Mouse (Mus musculus): ENCODE measurements around the gene Mob2.
A peak's percentile ranks its signal among the peaks of the same experiment; 100 is the strongest.

Mob2 gene

GRCm38 (mm10) chr7:142080876-142081275 is 20.0 kb upstream of the Mob2 start:
- no peak for DNase-seq (ENCODE audit: low read depth, low spot score)

GRCm38 (mm10) chr7:142079365-142079764 is 18.5 kb upstream of the Mob2 start:
- no peak for DNase-seq (ENCODE audit: low read depth, low spot score)

GRCm38 (mm10) chr7:142077138-142077537 is 16.3 kb upstream of the Mob2 start:
- DNase-seq (ENCODE audit: low read depth, low spot score) = no peak

- no peak for DNase-seq (ENCODE audit: low read depth, low spot score)
Observed at GRCm38 (mm10) chr7:142074146-142074886, 13.5 kb upstream of the Mob2 start.

GRCm38 (mm10) chr7:142071717-142072116 is 10.9 kb upstream of the Mob2 start:
- DNase-seq (ENCODE audit: low read depth, low spot score) = no peak

- no peak for DNase-seq (ENCODE audit: low read depth, low spot score)
Observed at GRCm38 (mm10) chr7:142071212-142071578, 10.3 kb upstream of the Mob2 start.

GRCm38 (mm10) chr7:142070458-142071211 is 9.8 kb upstream of the Mob2 start:
- DNase-seq (ENCODE audit: low read depth, low spot score) = no peak

GRCm38 (mm10) chr7:142068429-142068828 is 7.6 kb upstream of the Mob2 start:
- no peak for DNase-seq (ENCODE audit: low read depth, low spot score)

GRCm38 (mm10) chr7:142060185-142060930 is 507 bp downstream of the Mob2 start:
- peak; percentile 44 for DNase-seq (ENCODE audit: low read depth, low spot score)

- peak; percentile 60 for DNase-seq (ENCODE audit: low read depth, low spot score)
Observed at GRCm38 (mm10) chr7:142059024-142059423, 1.8 kb downstream of the Mob2 start.

- no peak for DNase-seq (ENCODE audit: low read depth, low spot score)
Observed at GRCm38 (mm10) chr7:142057121-142057520, 3.7 kb downstream of the Mob2 start.

- no peak for DNase-seq (ENCODE audit: low read depth, low spot score)
Observed at GRCm38 (mm10) chr7:142056601-142057061, 4.2 kb downstream of the Mob2 start.

- DNase-seq (ENCODE audit: low read depth, low spot score) = no peak
Observed at GRCm38 (mm10) chr7:142055431-142055830, 5.4 kb downstream of the Mob2 start.

GRCm38 (mm10) chr7:142050536-142050935 is 10.3 kb downstream of the Mob2 start:
- DNase-seq (ENCODE audit: low read depth, low spot score) = no peak

- DNase-seq (ENCODE audit: low read depth, low spot score) = no peak
Observed at GRCm38 (mm10) chr7:142045932-142046331, 14.9 kb downstream of the Mob2 start.

- DNase-seq (ENCODE audit: low read depth, low spot score) = no peak
Observed at GRCm38 (mm10) chr7:142045344-142045743, 15.5 kb downstream of the Mob2 start.

GRCm38 (mm10) chr7:142040756-142041155 is 20.1 kb downstream of the Mob2 start:
- DNase-seq (ENCODE audit: low read depth, low spot score) = no peak

- peak; percentile 52 for DNase-seq (ENCODE audit: low read depth, low spot score)
Observed at GRCm38 (mm10) chr7:142037553-142038170, 23.2 kb downstream of the Mob2 start.

- DNase-seq (ENCODE audit: low read depth, low spot score) = no peak
Observed at GRCm38 (mm10) chr7:142035048-142035811, 25.6 kb downstream of the Mob2 start.

GRCm38 (mm10) chr7:142034198-142034597 is 26.7 kb downstream of the Mob2 start:
- no peak for DNase-seq (ENCODE audit: low read depth, low spot score)

GRCm38 (mm10) chr7:142030073-142030472 is 30.8 kb downstream of the Mob2 start:
- no peak for DNase-seq (ENCODE audit: low read depth, low spot score)
